Comparison of ENCODE assay signal across 26 mouse cellular contexts in the genomic region with DNA sequence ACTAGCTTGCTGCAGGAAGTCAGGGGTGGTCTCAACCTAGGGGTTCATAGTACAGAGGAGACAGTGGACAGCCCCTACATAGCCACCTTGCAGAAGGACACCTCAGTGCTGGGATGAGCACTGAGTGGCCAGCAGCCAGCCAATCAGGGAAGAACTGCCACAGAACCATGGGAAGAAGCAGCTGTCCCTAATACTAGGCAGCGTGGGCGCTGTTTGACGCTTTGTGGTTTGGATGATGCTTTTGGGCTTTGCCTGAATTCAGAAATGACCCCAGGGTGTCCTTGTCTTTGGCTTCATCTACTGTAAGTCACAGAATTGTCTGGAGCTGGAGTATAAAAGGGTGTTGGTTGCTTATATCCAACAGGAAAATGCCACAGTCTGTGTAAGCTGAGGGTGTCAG.
DNase-seq lines count a peak whose midpoint lies in the region; ATAC-seq and TF ChIP-seq lines count a peak whose summit lies in the region.
"Had no signal": no experiment of that assay in that cellular context is flagged by ENCODE, and none has a peak within 500 bp of the region (broad histone marks: within the 10 kb centered on the region; RNA-seq: fewer than 3 reads in every experiment).

No protein-coding gene starts in this region.

- no peaks in the 10 kb centered on the region for H3K36me3 ChIP-seq in hindbrain, postnatal 0 days (ENCODE audit: insufficient read depth, low read length)
- H3K36me3 ChIP-seq in hindbrain, embryonic 14.5 days (replicated peaks; ENCODE audit: control insufficient read depth, insufficient read depth), result no peaks in the 10 kb centered on the region
- H3K36me3 ChIP-seq: embryonic facial prominence, embryonic 13.5 days; embryonic facial prominence, embryonic 15.5 days; forebrain, embryonic 15.5 days; G1E had no signal

- H3K9ac ChIP-seq in hindbrain, postnatal 0 days (replicated peaks; ENCODE audit: low read length), result no peak overlapping the region
- H3K9ac ChIP-seq in hindbrain, embryonic 14.5 days, result no peak overlapping the region
- H3K9ac ChIP-seq: embryonic facial prominence, embryonic 13.5 days; embryonic facial prominence, embryonic 15.5 days; forebrain, embryonic 13.5 days; forebrain, embryonic 15.5 days; forebrain, postnatal 0 days had no signal

- H3K4me1 ChIP-seq in hindbrain, postnatal 0 days (ENCODE audit: insufficient read depth, low read length), result no peaks in the 10 kb centered on the region
- H3K4me1 ChIP-seq in hindbrain, embryonic 14.5 days (replicated peaks; ENCODE audit: control insufficient read depth, insufficient read depth, low read length), result no peaks in the 10 kb centered on the region

- ATAC-seq in hindbrain, postnatal 0 days, result peak; percentile 22; the same call in 1 of the 2 replicates
- ATAC-seq in hindbrain, embryonic 14.5 days (ENCODE audit: low FRiP score), result no peak
- ATAC-seq: CD4-positive, CD25-positive, alpha-beta regulatory T cell, adult 4 months; forebrain, embryonic 13.5 days; forebrain, embryonic 15.5 days; forebrain, postnatal 0 days had no signal

- H3K4me2 ChIP-seq in hindbrain, postnatal 0 days (ENCODE audit: low read depth, low read length), result no peak overlapping the region
- no peak overlapping the region for H3K4me2 ChIP-seq in hindbrain, embryonic 14.5 days (replicated peaks)
- H3K4me2 ChIP-seq: embryonic facial prominence, embryonic 13.5 days; embryonic facial prominence, embryonic 15.5 days; forebrain, embryonic 13.5 days; forebrain, embryonic 15.5 days had no signal

- 64% methylated on average over 3 of the region's 3 CpGs for WGBS in hindbrain, postnatal 0 days
- WGBS in hindbrain, embryonic 14.5 days, result 65% methylated on average over 3 of the region's 3 CpGs

- TF ChIP-seq CTCF in hindbrain, postnatal 0 days (IDR thresholded peaks at IDR 0.05; ENCODE audit: low read depth), result no peak
- TF ChIP-seq CTCF in layer of hippocampus, adult 2 months (conservative IDR thresholded peaks at IDR 0.05), result no peak

- no peak for DNase-seq in hindbrain, postnatal 0 days (ENCODE audit: low spot score)
- no peak for DNase-seq in hindbrain, embryonic 14.5 days (ENCODE audit: low spot score)
- peak; percentile 59 for DNase-seq in Muller cell, postnatal 12 days (ENCODE audit: inconsistent ontology term)
- DNase-seq in gonadal fat pad, adult 2 months (ENCODE audit: low read depth), result peak; percentile 23
- peak; percentile 18 for DNase-seq in skeletal muscle tissue, adult 2 months (ENCODE audit: low read depth, low spot score)
- no peak for DNase-seq in thymus, adult 18-20 months
- DNase-seq in layer of hippocampus, adult 2 months (ENCODE audit: low spot score in 2 of 2), result no peak
- DNase-seq in spleen, postnatal 10 days (ENCODE audit: low spot score in 2 of 2), result no peak
- DNase-seq: adrenal gland, adult 2 months; adrenal gland, postnatal 10 days; adrenal gland, postnatal 25 days; cerebellum, adult 11 months; cerebellum, adult 18-20 months; cerebellum, adult 9-10 months; cerebellum, postnatal 14 days; cerebellum, postnatal 36 days; embryo, embryonic 11 days; forebrain, postnatal 0 days had no signal

- H3K27ac ChIP-seq in hindbrain, postnatal 0 days, result no peak overlapping the region
- no peak overlapping the region for H3K27ac ChIP-seq in hindbrain, embryonic 14.5 days
- no peak overlapping the region for H3K27ac ChIP-seq in layer of hippocampus, adult 2 months
- H3K27ac ChIP-seq: embryonic facial prominence, embryonic 13.5 days; embryonic facial prominence, embryonic 15.5 days; forebrain, embryonic 13.5 days; forebrain, embryonic 15.5 days had no signal

- H3K4me3 ChIP-seq in hindbrain, postnatal 0 days (ENCODE audit: low read length), result no peak overlapping the region
- H3K4me3 ChIP-seq in hindbrain, embryonic 14.5 days (replicated peaks; ENCODE audit: low read length), result no peak overlapping the region
- H3K4me3 ChIP-seq in layer of hippocampus, adult 2 months, result no peak overlapping the region
- H3K4me3 ChIP-seq: embryonic facial prominence, embryonic 13.5 days; embryonic facial prominence, embryonic 15.5 days; erythroblast, embryonic 14.5 days; forebrain, embryonic 13.5 days; forebrain, embryonic 15.5 days had no signal

- no peaks in the 10 kb centered on the region for H3K9me3 ChIP-seq in hindbrain, postnatal 0 days (ENCODE audit: low read length)
- no peaks in the 10 kb centered on the region for H3K9me3 ChIP-seq in hindbrain, embryonic 14.5 days (ENCODE audit: control insufficient read depth, low read length)
- H3K9me3 ChIP-seq: embryonic facial prominence, embryonic 13.5 days; embryonic facial prominence, embryonic 15.5 days; forebrain, embryonic 13.5 days; forebrain, embryonic 15.5 days had no signal

- no peaks in the 10 kb centered on the region for H3K27me3 ChIP-seq in hindbrain, postnatal 0 days (ENCODE audit: insufficient read depth, low read length)
- H3K27me3 ChIP-seq in hindbrain, embryonic 14.5 days (ENCODE audit: control insufficient read depth, insufficient read depth, low read length), result no peaks in the 10 kb centered on the region
- H3K27me3 ChIP-seq: CH12.LX; embryonic facial prominence, embryonic 13.5 days; embryonic facial prominence, embryonic 15.5 days; forebrain, embryonic 13.5 days; forebrain, embryonic 15.5 days had no signal

Comparison
In these comparisons a context has a peak if more than half of its experiments do, and no peak if none do; other contexts are left out.
1. DNase-seq: peak in Muller cell, postnatal 12 days (single experiment), gonadal fat pad, adult 2 months (single experiment) and skeletal muscle tissue, adult 2 months (single experiment); none in hindbrain, postnatal 0 days (single experiment), hindbrain, embryonic 14.5 days (single experiment), thymus, adult 18-20 months (0 of 2), layer of hippocampus, adult 2 months (0 of 2) and spleen, postnatal 10 days (0 of 2).